Mouse (Mus musculus) limb, embryonic 11.5 days (tissue): ENCODE data around the gene Trappc11. TPM values are rescaled to one million over a fixed set of nuclear protein-coding genes. Genes with fewer than 3 reads are reported as not detected.

Source experiments
- ATAC-seq: fragments of 200-750 bp; cut with Nextera tagmentation; 2 replicates; pipeline ENCODE4 v1.8.0; 2017; ENCODE audit warnings: low read depth; ENCODE audit not compliant: insufficient number of reproducible peaks, low FRiP score, low TSS enrichment
- DNase-seq: peaks from one replicate; pipeline ENCODE4 v3.0.0-alpha.2; 2015; ENCODE audit warnings: low spot score
- H3K27ac ChIP-seq: fragments of 300-500 bp; sonication (generic); replicated peaks from 2 replicates; pipeline ENCODE4 v1.5.1; 2014; ENCODE audit warnings: low read depth, mild to moderate bottlenecking, low read length
- H3K27me3 ChIP-seq: fragments of 300-500 bp; sonication (generic); 2 replicates; pipeline ENCODE4 v1.6.1; 2014; ENCODE audit warnings: mild to moderate bottlenecking, low read length, mixed read lengths; ENCODE audit not compliant: control insufficient read depth, insufficient read depth
- H3K36me3 ChIP-seq: fragments of 300-500 bp; sonication (generic); 2 replicates; pipeline ENCODE4 v1.6.1; 2014; ENCODE audit warnings: mild to moderate bottlenecking, low read length, moderate library complexity, mixed read lengths; ENCODE audit not compliant: control insufficient read depth, insufficient read depth
- H3K4me1 ChIP-seq: fragments of 300-500 bp; sonication (generic); 2 replicates; pipeline ENCODE4 v1.6.1; 2014; ENCODE audit warnings: low read length, mixed read lengths; ENCODE audit not compliant: control insufficient read depth, insufficient read depth
- H3K4me2 ChIP-seq: fragments of 300-500 bp; sonication (generic); 2 replicates; pipeline ENCODE4 v1.6.1; 2014; ENCODE audit warnings: low read depth, mild to moderate bottlenecking, moderate library complexity; ENCODE audit not compliant: severe bottlenecking
- H3K4me3 ChIP-seq: fragments of 300-500 bp; sonication (generic); 2 replicates; pipeline ENCODE4 v1.5.1; 2014; ENCODE audit warnings: low read depth, low read length
- H3K9ac ChIP-seq: fragments of 300-500 bp; sonication (generic); 2 replicates; pipeline ENCODE4 v1.6.1; 2014; ENCODE audit warnings: mild to moderate bottlenecking, low read length
- H3K9me3 ChIP-seq: fragments of 300-500 bp; sonication (generic); 2 replicates; pipeline ENCODE4 v1.6.1; 2016; ENCODE audit warnings: low read length; ENCODE audit not compliant: control insufficient read depth
- WGBS: fragments of 180-500 bp; shearing (Covaris S2); extraction: QIAGEN DNeasy Blood & Tissue Kit; methylation state at CpG from one replicate; pipeline ENCODE4 v1.1.7; 2014; 5-methylcytosine and 5-hydroxymethylcytosine counted together
- polyA plus RNA-seq: library from polyadenylated mRNA; unstranded; fragments of >200 nt; fragmentation: Nextera tagmentation; extraction: Ambion mirVana; gene quantifications from 2 replicates; pipeline ENCODE4 v1.2.1, GENCODE M21; 2014

Trappc11 gene
- polyA plus RNA-seq, result 39.3 and 44.5 TPM in 2 replicates

GRCm38 (mm10) chr8:47533344-47534125 is at the start of gene Trappc11, which contains the start of gene Rwdd4a:
Gene Trappc11 (minus strand): TSS chr8:47533470.
Gene Rwdd4a (plus strand): TSS chr8:47533664.
- Histone ChIP-seq H3K4me2 (peak within 1 kb of the TSS; percentile 84), H3K27me3 (no peaks in the 10 kb centered on the region), H3K9me3 (no peaks in the 10 kb centered on the region), H3K9ac (peak within 1 kb of the TSS; percentile 86), H3K4me1 (peaks cover 4% of the 10 kb centered on the region; the same call in 1 of the 2 replicates), H3K4me3 (peak within 1 kb of the TSS; percentile 86), H3K27ac (0 out of 2 replicates have a peak within 1 kb of the TSS, but pooled peaks have one; percentile 58), H3K36me3 (0 out of 2 replicates have a peak, but pooled peaks cover 3% of the 10 kb centered on the region)
- DNase-seq (peak; percentile 93), ATAC-seq (peak; percentile 100)
- WGBS, result under 1% methylated on average over 65 of the region's 65 CpGs

GRCm38 (mm10) chr8:47581454-47581853 is 48.2 kb upstream of the Trappc11 start:
- ATAC-seq, result no peak
- WGBS, result 82% methylated on average over 7 of the region's 7 CpGs
- no peak overlapping the region for H3K4me2 ChIP-seq
- no peaks in the 10 kb centered on the region for H3K36me3 ChIP-seq
- H3K27ac ChIP-seq, result no peak overlapping the region
- no peak overlapping the region for H3K9ac ChIP-seq
- DNase-seq, result no peak
- no peaks in the 10 kb centered on the region for H3K9me3 ChIP-seq
- H3K4me3 ChIP-seq, result no peak overlapping the region
- no peaks in the 10 kb centered on the region for H3K27me3 ChIP-seq
- no peaks in the 10 kb centered on the region for H3K4me1 ChIP-seq

- H3K4me2 ChIP-seq, result no peak overlapping the region
- WGBS, result 92% methylated on average over 7 of the region's 7 CpGs
- no peak overlapping the region for H3K9ac ChIP-seq
- no peaks in the 10 kb centered on the region for H3K4me1 ChIP-seq
- no peak overlapping the region for H3K4me3 ChIP-seq
- DNase-seq, result no peak
- H3K9me3 ChIP-seq, result no peaks in the 10 kb centered on the region
- no peaks in the 10 kb centered on the region for H3K27me3 ChIP-seq
- ATAC-seq, result no peak
- no peak overlapping the region for H3K27ac ChIP-seq
- no peaks in the 10 kb centered on the region for H3K36me3 ChIP-seq
Observed at GRCm38 (mm10) chr8:47573482-47573881, 40.2 kb upstream of the Trappc11 start.

GRCm38 (mm10) chr8:47570161-47570560 is 36.9 kb upstream of the Trappc11 start:
- no peak overlapping the region for H3K27ac ChIP-seq
- H3K4me1 ChIP-seq, result no peaks in the 10 kb centered on the region
- H3K9ac ChIP-seq, result no peak overlapping the region
- H3K9me3 ChIP-seq, result no peaks in the 10 kb centered on the region
- no peaks in the 10 kb centered on the region for H3K36me3 ChIP-seq
- DNase-seq (no peak), ATAC-seq (no peak)
- WGBS, result 86% methylated on average over 6 of the region's 6 CpGs
- no peak overlapping the region for H3K4me3 ChIP-seq
- H3K27me3 ChIP-seq, result no peaks in the 10 kb centered on the region
- H3K4me2 ChIP-seq, result no peak overlapping the region

GRCm38 (mm10) chr8:47568098-47568497 is 34.8 kb upstream of the Trappc11 start:
- 89% methylated on average over 5 of the region's 5 CpGs for WGBS
- ATAC-seq (no peak), DNase-seq (no peak)
- no peak overlapping the region for H3K27ac ChIP-seq
- no peaks in the 10 kb centered on the region for H3K36me3 ChIP-seq
- no peaks in the 10 kb centered on the region for H3K4me1 ChIP-seq
- no peak overlapping the region for H3K4me3 ChIP-seq
- no peak overlapping the region for H3K4me2 ChIP-seq
- H3K27me3 ChIP-seq, result no peaks in the 10 kb centered on the region
- H3K9ac ChIP-seq, result no peak overlapping the region
- H3K9me3 ChIP-seq, result no peaks in the 10 kb centered on the region

GRCm38 (mm10) chr8:47566551-47566950 is 33.3 kb upstream of the Trappc11 start:
- Histone ChIP-seq H3K27me3 (no peaks in the 10 kb centered on the region), H3K27ac (no peak overlapping the region), H3K36me3 (no peaks in the 10 kb centered on the region), H3K9ac (no peak overlapping the region), H3K4me2 (no peak overlapping the region), H3K4me3 (no peak overlapping the region), H3K9me3 (no peaks in the 10 kb centered on the region), H3K4me1 (no peaks in the 10 kb centered on the region)
- ATAC-seq (no peak), DNase-seq (no peak)
- 96% methylated on average over 6 of the region's 6 CpGs for WGBS

- Histone ChIP-seq H3K36me3 (no peaks in the 10 kb centered on the region), H3K27ac (no peak overlapping the region), H3K4me1 (no peaks in the 10 kb centered on the region), H3K9ac (no peak overlapping the region), H3K4me2 (no peak overlapping the region), H3K4me3 (no peak overlapping the region), H3K27me3 (no peaks in the 10 kb centered on the region), H3K9me3 (no peaks in the 10 kb centered on the region)
- no peak for DNase-seq
- no peak for ATAC-seq
- 88% methylated on average over 7 of the region's 7 CpGs for WGBS
Observed at GRCm38 (mm10) chr8:47560801-47561200, 27.5 kb upstream of the Trappc11 start.

- WGBS, result 70% methylated on average over 7 of the region's 7 CpGs
- H3K4me1 ChIP-seq, result no peaks in the 10 kb centered on the region
- H3K4me2 ChIP-seq, result no peak overlapping the region
- no peak for DNase-seq
- H3K9ac ChIP-seq, result no peak overlapping the region
- no peaks in the 10 kb centered on the region for H3K9me3 ChIP-seq
- no peak for ATAC-seq
- no peaks in the 10 kb centered on the region for H3K27me3 ChIP-seq
- no peak overlapping the region for H3K27ac ChIP-seq
- H3K4me3 ChIP-seq, result no peak overlapping the region
- H3K36me3 ChIP-seq, result no peaks in the 10 kb centered on the region
Observed at GRCm38 (mm10) chr8:47558274-47558673, 25.0 kb upstream of the Trappc11 start.
